Mouse (Mus musculus) spleen, adult 12 weeks (tissue): Measurements from ENCODE around the gene Pam16.

Source experiments
- DNase-seq: peaks from one replicate; pipeline ENCODE4 v3.0.0; 2022; ENCODE audit warnings: low spot score

Gene Pam16

GRCm38 (mm10) chr16:4646831-4647230 lies 22.0 kb upstream of the Pam16 start:
- no peak for DNase-seq

- DNase-seq = no peak
Observed at GRCm38 (mm10) chr16:4645867-4646266, 21.1 kb upstream of the Pam16 start.

GRCm38 (mm10) chr16:4643670-4644419 lies 19.1 kb upstream of the Pam16 start:
- no peak for DNase-seq

GRCm38 (mm10) chr16:4642937-4643336 lies 18.1 kb upstream of the Pam16 start:
- DNase-seq = no peak

- DNase-seq = no peak
Observed at GRCm38 (mm10) chr16:4642190-4642589, 17.4 kb upstream of the Pam16 start.

GRCm38 (mm10) chr16:4641119-4641838 lies 16.5 kb upstream of the Pam16 start:
- DNase-seq = no peak

- DNase-seq = no peak
Observed at GRCm38 (mm10) chr16:4640267-4641005, 15.6 kb upstream of the Pam16 start.

GRCm38 (mm10) chr16:4639831-4640237 lies 15.0 kb upstream of the Pam16 start, which contains the start of the genes Vasn and Dnaja3:
Vasn (plus strand) TSS chr16:4639941.
Dnaja3 (plus strand) TSS chr16:4639989.
- DNase-seq = peak; percentile 68

- DNase-seq = no peak
Observed at GRCm38 (mm10) chr16:4638891-4639390, 14.2 kb upstream of the Pam16 start.

GRCm38 (mm10) chr16:4635760-4636159 lies 11.0 kb upstream of the Pam16 start:
- no peak for DNase-seq

- DNase-seq = no peak
Observed at GRCm38 (mm10) chr16:4634681-4635080, 9.9 kb upstream of the Pam16 start.

GRCm38 (mm10) chr16:4633661-4634060 lies 8.9 kb upstream of the Pam16 start:
- no peak for DNase-seq

- DNase-seq = no peak
Observed at GRCm38 (mm10) chr16:4632050-4632449, 7.3 kb upstream of the Pam16 start.

GRCm38 (mm10) chr16:4629950-4630349 lies 5.2 kb upstream of the Pam16 start:
- peak; percentile 74 for DNase-seq

- DNase-seq = no peak
Observed at GRCm38 (mm10) chr16:4628898-4629419, 4.2 kb upstream of the Pam16 start.

- no peak for DNase-seq
Observed at GRCm38 (mm10) chr16:4627105-4627504, 2.3 kb upstream of the Pam16 start.

GRCm38 (mm10) chr16:4624074-4624473 lies 714 bp downstream of the Pam16 start:
- no peak for DNase-seq

- DNase-seq = no peak
Observed at GRCm38 (mm10) chr16:4616829-4617228, 8.0 kb downstream of the Pam16 start.

GRCm38 (mm10) chr16:4615297-4615696 lies 9.5 kb downstream of the Pam16 start:
- no peak for DNase-seq

GRCm38 (mm10) chr16:4614639-4615038 lies 10.1 kb downstream of the Pam16 start:
- DNase-seq = no peak

GRCm38 (mm10) chr16:4613736-4614135 lies 11.1 kb downstream of the Pam16 start:
- DNase-seq = no peak

- no peak for DNase-seq
Observed at GRCm38 (mm10) chr16:4611676-4612075, 13.1 kb downstream of the Pam16 start.
